ENCODE assay signal across 23 mouse cellular contexts in genomic region chr1:191436647-191437046, GRCm38 (mm10). TPM values are rescaled to one million over a fixed set of nuclear protein-coding genes. Genes with fewer than 3 reads are reported as not detected.
DNase-seq lines count a peak whose midpoint lies in the region; ATAC-seq and TF ChIP-seq lines count a peak whose summit lies in the region.
"Had no signal": no experiment of that assay in that cellular context is flagged by ENCODE, and none has a peak within 500 bp of the region (broad histone marks: within the 10 kb centered on the region; RNA-seq: fewer than 3 reads in every experiment).

No protein-coding gene starts in this region.

- DNase-seq in forebrain, embryonic 10.5 days (ENCODE audit: extremely low spot score, low spot score), result no peak
- DNase-seq in heart, adult 8-10 months (ENCODE audit: low spot score), result no peak
- DNase-seq in kidney, adult 9 months, result peak; percentile 62
- no peak for DNase-seq in kidney, postnatal 14 days
- peak; percentile 18 for DNase-seq in brain, embryonic 14.5 days (ENCODE audit: low read depth)
- DNase-seq in B cell, adult 2 months, result no peak
- DNase-seq: adrenal gland, postnatal 14 days; cerebellum, adult 9-10 months; gastrocnemius, postnatal 14 days; liver, postnatal 0 days; right cerebral cortex, adult 18-20 months; right cerebral cortex, postnatal 4 days; thymus, postnatal 14 days had no signal

- TF ChIP-seq CTCF in brain, embryonic 14.5 days (IDR thresholded peaks at IDR 0.05; ENCODE audit: borderline replicate concordance, extremely low read depth, insufficient read depth, insufficient read length), result no peak

- peak overlapping the region; percentile 22; the same call in 1 of the 2 replicates for H3K27ac ChIP-seq in forebrain, embryonic 10.5 days
- no peak overlapping the region for H3K27ac ChIP-seq in forebrain, embryonic 16.5 days (ENCODE audit: low read length)
- peak overlapping the region; percentile 60 for H3K27ac ChIP-seq in heart, embryonic 15.5 days
- H3K27ac ChIP-seq: embryonic facial prominence, embryonic 15.5 days; forebrain, embryonic 15.5 days; hindbrain, postnatal 0 days; layer of hippocampus, adult 2 months; limb, embryonic 12.5 days had no signal

- no peak for TF ChIP-seq POLR2A in brain, embryonic 14.5 days (IDR thresholded peaks at IDR 0.05; ENCODE audit: borderline replicate concordance, extremely low read depth, insufficient read depth, insufficient read length, poor library complexity, severe bottlenecking)

- WGBS in forebrain, embryonic 10.5 days, result 29% methylated on average over 3 of the region's 3 CpGs
- 22% methylated on average over 3 of the region's 3 CpGs for WGBS in forebrain, embryonic 16.5 days
- 32% methylated on average over 3 of the region's 3 CpGs for WGBS in heart, embryonic 15.5 days

- H3K9me3 ChIP-seq in forebrain, embryonic 10.5 days, result no peaks in the 10 kb centered on the region
- H3K9me3 ChIP-seq in forebrain, embryonic 16.5 days (ENCODE audit: control insufficient read depth, low read length), result no peaks in the 10 kb centered on the region
- H3K9me3 ChIP-seq in heart, embryonic 15.5 days (replicated peaks), result no peaks in the 10 kb centered on the region
- H3K9me3 ChIP-seq: embryonic facial prominence, embryonic 15.5 days; forebrain, embryonic 15.5 days; limb, embryonic 12.5 days had no signal

- no peak overlapping the region for H3K9ac ChIP-seq in forebrain, embryonic 16.5 days (replicated peaks; ENCODE audit: low read depth, low read length)
- no peak overlapping the region for H3K9ac ChIP-seq in heart, embryonic 15.5 days
- H3K9ac ChIP-seq: embryonic facial prominence, embryonic 15.5 days; forebrain, embryonic 15.5 days; limb, embryonic 12.5 days; liver, postnatal 0 days had no signal

- H3K36me3 ChIP-seq in forebrain, embryonic 10.5 days (replicated peaks), result no peaks in the 10 kb centered on the region
- no peaks in the 10 kb centered on the region for H3K36me3 ChIP-seq in forebrain, embryonic 16.5 days (ENCODE audit: control insufficient read depth, insufficient read depth)
- H3K36me3 ChIP-seq in heart, embryonic 15.5 days, result no peaks in the 10 kb centered on the region
- H3K36me3 ChIP-seq: embryonic facial prominence, embryonic 15.5 days; forebrain, embryonic 15.5 days; limb, embryonic 12.5 days had no signal

- H3K4me1 ChIP-seq in forebrain, embryonic 10.5 days, result peaks cover 43% of the 10 kb centered on the region
- peaks cover 8% of the 10 kb centered on the region for H3K4me1 ChIP-seq in forebrain, embryonic 16.5 days (replicated peaks; ENCODE audit: control insufficient read depth, insufficient read depth, low read length)
- H3K4me1 ChIP-seq in heart, embryonic 15.5 days (replicated peaks), result peaks cover 49% of the 10 kb centered on the region

- ATAC-seq in forebrain, embryonic 16.5 days, result no peak
- ATAC-seq in heart, embryonic 15.5 days (replicated peaks; ENCODE audit: insufficient number of reproducible peaks, insufficient read depth, low FRiP score, low read depth), result no peak
- ATAC-seq: forebrain, embryonic 15.5 days; hindbrain, postnatal 0 days; intestine, embryonic 16.5 days; liver, postnatal 0 days had no signal

- no peak overlapping the region for H3K4me2 ChIP-seq in forebrain, embryonic 16.5 days (ENCODE audit: low read length)
- no peak overlapping the region for H3K4me2 ChIP-seq in heart, embryonic 15.5 days
- H3K4me2 ChIP-seq: embryonic facial prominence, embryonic 15.5 days; forebrain, embryonic 15.5 days; limb, embryonic 12.5 days; liver, embryonic 11.5 days; midbrain, embryonic 11.5 days had no signal

- H3K4me3 ChIP-seq in forebrain, embryonic 10.5 days, result no peak overlapping the region
- no peak overlapping the region for H3K4me3 ChIP-seq in forebrain, embryonic 16.5 days (replicated peaks; ENCODE audit: low read length)
- H3K4me3 ChIP-seq in heart, embryonic 15.5 days, result no peak overlapping the region
- H3K4me3 ChIP-seq: embryonic facial prominence, embryonic 15.5 days; forebrain, embryonic 15.5 days; layer of hippocampus, adult 2 months; limb, embryonic 12.5 days had no signal

- H3K27me3 ChIP-seq in forebrain, embryonic 10.5 days (ENCODE audit: poor library complexity, severe bottlenecking), result no peaks in the 10 kb centered on the region
- no peaks in the 10 kb centered on the region for H3K27me3 ChIP-seq in forebrain, embryonic 16.5 days (replicated peaks; ENCODE audit: control insufficient read depth, insufficient read depth, low read length)
- H3K27me3 ChIP-seq in heart, embryonic 15.5 days, result no peaks in the 10 kb centered on the region
- H3K27me3 ChIP-seq: embryonic facial prominence, embryonic 15.5 days; forebrain, embryonic 15.5 days; limb, embryonic 12.5 days had no signal

RNA-seq across cellular contexts. Expression of gene Ppp2r5a, which starts 33.6 kb away (rescaled TPM):
- polyA plus RNA-seq in forebrain, embryonic 10.5 days (2016; fragmentation: Nextera tagmentation; extraction: Ambion mirVana), result 9.1 and 9.5 TPM in 2 replicates
- 7.9 and 8.7 TPM in 2 replicates for polyA plus RNA-seq in forebrain, embryonic 16.5 days (2015; fragmentation: Nextera tagmentation; extraction: Ambion mirVana)
- polyA plus RNA-seq in heart, embryonic 15.5 days (2015; fragmentation: Nextera tagmentation; extraction: Ambion mirVana), result 31.1 and 36.4 TPM in 2 replicates
- total RNA-seq in heart, adult 8-10 months (2022), result 10 to 100 TPM; 94.2 to 98.9 (median 97.9) TPM
- polyA plus RNA-seq in brain, embryonic 14.5 days (2012; rRNA removed), result 15.9 and 16.8 TPM in 2 replicates

Comparison
In these comparisons a context has a peak if more than half of its experiments do, and no peak if none do; other contexts are left out.
1. DNase-seq: peak in kidney, adult 9 months (single experiment) and brain, embryonic 14.5 days (single experiment); none in forebrain, embryonic 10.5 days (single experiment), heart, adult 8-10 months (single experiment), kidney, postnatal 14 days (single experiment) and B cell, adult 2 months (0 of 2).